Mouse (Mus musculus) right cerebral cortex, adult 2 months (tissue): Measurements from ENCODE around the gene Mt2.

Experiments
- DNase-seq, 2 experiments: peaks; one replicate each; pipeline ENCODE4 v3.0.0; 2021 to 2022; ENCODE audit warnings: low spot score in 2 of 2

The Mt2 gene

DNA sequence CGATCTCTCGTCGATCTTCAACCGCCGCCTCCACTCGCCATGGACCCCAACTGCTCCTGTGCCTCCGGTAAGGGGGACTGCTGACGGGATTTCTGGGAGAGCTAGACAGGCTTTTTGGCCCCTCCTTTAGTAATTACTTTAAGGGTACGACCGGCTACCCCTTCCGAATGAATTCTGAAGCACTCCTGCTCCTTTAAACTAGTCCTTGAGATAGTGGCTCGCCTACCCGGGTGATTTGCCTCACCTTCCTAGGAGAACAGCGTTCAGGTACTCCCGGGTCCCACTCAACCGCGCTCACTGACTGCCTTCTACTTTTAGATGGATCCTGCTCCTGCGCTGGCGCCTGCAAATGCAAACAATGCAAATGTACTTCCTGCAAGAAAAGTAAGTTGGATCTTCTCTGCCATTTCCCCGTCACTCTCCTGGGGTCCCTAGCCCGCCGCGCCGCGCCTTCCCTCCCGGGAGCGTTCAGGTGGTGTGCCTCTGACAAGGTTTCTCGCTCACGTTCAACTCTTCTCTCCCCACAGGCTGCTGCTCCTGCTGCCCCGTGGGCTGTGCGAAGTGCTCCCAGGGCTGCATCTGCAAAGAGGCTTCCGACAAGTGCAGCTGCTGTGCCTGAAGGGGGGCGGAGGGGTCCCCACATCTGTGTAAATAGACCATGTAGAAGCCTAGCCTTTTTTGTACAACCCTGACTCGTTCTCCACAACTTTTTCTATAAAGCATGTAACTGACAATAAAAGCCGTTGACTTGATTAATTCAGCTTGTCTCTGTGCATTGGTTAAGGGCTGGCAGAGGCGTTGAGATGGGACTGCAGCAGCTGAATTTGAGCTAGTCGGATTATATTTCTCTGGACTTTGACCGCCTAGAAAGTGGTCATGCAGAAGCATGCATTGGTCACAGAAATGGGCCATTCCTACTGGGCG is 607 bp downstream of the Mt2 start:
- no peak for DNase-seq

DNA sequence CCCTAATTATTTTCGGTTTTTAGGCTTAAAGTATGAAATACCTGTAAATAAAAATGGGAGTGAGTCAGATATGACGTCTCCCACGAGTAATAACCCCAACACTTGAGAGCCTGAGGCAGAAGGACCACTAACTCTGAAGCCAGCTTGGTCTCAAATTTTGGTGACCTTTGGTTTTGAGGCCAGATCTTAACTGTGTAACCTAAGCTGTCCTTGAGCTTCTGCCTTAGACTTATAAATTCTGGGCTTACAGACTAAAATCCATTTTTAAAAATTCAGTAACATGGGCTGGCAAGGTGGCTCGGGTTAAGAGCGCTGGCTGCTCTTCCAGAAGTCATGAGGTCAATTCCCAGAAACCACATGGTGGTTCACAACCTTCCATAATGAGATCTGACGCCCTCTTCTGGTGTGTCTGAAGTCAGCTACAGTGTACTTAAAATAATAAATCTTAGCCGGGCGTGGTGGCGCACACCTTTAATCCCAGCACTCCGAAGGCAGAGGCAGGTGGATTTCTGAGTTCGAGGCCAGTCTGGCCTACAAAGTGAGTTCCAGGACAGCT is 1.5 kb downstream of the Mt2 start:
- DNase-seq: no peak

DNA sequence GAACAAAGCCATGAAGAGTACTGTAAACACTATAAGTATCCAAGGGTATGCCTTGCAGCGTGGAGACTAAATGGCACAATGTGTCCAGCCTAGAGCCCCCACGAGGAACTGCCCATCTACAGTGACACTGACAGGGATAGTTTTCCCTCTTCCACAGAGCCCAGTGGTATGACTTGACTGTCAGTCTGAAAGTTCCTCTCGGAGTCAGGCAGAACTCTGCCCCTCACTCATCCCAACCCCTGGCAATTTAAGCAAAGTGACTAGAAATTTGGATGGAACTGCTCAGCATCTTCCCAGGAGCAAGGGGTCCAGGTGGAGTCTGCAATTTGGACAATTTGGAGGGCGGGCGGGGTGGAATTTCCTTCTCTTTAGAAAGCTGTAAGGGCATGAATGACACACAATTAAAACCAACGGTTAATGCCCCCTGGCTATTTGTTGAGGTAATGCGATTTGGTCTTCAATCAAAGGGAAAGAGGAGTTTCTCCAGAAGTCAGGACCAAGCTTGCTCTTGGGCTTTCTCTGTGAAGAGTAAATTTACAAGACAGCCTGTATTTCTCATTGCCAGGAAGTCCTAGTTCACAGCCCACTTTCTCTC is 2.3 kb downstream of the Mt2 start:
- no peak for DNase-seq

DNA sequence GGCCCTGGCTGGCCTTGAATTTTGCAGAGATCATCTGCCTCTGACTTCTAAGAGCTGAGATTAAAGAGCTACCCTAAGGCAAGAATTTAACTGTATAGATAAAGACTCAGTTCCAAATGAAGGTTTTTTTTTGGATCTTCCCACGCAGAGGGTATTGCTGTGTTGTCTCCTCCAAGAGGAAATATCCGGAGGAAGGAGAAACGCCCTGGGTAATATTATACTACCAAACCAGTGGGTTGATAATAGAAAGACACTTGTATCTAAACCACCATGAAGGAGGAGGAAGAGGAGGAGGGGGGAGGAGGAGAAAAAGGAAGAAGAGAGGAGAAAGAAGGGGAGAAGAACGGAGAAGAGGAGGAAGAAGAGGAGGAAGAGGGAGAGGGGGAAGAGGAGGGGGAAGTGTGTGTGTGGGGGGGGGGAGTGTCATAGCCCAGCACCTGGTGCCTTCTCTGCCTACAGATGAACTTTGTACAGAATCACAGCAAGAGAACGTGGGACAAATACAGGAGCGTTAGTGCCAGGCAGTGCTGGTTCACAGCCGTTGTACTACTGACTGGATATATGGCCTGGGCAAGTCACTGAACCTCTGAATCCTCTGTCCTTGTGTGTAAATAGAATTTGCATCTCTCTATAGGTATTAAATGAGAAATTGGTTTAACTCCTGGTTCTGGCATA is 5.4 kb downstream of the Mt2 start:
- no peak for DNase-seq

DNA sequence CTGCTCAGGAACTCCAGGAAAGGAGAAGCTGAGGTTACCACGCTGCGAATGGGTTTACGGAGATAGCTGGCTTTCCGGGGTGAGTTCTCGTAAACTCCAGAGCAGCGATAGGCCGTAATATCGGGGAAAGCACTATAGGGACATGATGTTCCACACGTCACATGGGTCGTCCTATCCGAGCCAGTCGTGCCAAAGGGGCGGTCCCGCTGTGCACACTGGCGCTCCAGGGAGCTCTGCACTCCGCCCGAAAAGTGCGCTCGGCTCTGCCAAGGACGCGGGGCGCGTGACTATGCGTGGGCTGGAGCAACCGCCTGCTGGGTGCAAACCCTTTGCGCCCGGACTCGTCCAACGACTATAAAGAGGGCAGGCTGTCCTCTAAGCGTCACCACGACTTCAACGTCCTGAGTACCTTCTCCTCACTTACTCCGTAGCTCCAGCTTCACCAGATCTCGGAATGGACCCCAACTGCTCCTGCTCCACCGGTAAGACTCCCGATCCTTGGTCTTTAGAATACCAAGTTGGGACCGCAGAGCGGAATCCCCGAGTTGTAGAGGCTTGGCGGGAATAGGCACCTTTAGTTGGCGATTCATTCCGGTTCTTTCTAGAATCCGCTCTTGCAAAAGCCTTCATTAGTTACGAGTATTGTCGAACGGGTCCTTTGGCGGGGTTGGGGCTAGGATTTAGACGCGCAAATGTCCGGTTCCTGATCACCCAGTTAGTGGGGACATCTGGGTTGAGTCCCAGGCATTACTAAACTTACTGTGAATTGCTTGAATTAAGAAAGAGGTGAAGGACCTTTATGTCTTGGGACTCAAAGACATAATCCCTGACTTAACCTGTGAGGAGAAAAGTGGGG is 6.6 kb downstream of the Mt2 start, which contains the start of gene Mt1:
Gene Mt1, plus strand, starts transcription at position 226 of the 856 bp plus-strand sequence.
- peak; percentile 85 for DNase-seq

DNA sequence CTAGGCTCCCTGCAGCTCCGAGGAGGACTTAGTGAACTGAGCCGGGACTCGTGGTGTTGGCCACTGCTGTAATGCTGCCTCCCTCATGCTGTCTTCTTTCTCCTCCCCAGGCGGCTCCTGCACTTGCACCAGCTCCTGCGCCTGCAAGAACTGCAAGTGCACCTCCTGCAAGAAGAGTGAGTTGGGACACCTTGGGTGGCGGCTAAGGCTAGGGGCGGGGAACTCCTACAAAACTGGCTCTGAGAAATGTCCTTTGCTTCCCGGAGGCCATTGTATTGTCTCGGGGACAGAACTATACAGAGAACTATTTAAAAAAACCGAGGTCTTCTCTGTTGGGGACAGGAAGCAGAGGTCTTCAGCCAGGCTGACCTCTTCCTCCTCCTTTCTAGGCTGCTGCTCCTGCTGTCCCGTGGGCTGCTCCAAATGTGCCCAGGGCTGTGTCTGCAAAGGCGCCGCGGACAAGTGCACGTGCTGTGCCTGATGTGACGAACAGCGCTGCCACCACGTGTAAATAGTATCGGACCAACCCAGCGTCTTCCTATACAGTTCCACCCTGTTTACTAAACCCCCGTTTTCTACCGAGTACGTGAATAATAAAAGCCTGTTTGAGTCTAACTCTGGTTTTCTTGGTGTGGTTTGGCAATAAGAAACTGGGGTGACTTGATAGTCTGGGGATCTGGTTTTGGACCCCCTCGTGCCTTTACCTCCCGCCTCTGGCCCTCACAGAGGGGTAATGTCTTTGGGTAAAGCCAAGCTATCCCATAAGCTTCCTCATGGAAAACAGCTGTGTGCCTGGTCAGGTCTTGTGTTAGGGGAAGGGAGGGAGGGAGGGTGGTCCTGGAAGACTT is 7.5 kb downstream of the Mt2 start:
- DNase-seq: no peak

DNA sequence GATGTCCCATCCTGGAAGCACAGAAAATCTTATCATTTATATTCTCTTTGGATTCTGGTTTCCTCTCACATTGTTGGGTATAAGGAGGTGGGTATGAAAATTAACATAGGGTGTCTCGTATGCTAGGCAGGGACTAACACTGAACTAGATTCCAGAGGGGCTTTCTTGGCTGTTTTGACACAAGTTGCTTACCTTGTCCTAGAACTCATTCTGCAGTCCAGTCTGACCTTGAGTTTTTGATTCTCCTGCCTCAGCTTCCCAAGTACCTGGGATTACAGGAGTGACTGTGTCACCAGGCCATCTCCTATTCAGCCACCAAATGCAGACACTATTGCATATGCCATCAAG is 8.1 kb downstream of the Mt2 start:
- DNase-seq: no peak

DNA sequence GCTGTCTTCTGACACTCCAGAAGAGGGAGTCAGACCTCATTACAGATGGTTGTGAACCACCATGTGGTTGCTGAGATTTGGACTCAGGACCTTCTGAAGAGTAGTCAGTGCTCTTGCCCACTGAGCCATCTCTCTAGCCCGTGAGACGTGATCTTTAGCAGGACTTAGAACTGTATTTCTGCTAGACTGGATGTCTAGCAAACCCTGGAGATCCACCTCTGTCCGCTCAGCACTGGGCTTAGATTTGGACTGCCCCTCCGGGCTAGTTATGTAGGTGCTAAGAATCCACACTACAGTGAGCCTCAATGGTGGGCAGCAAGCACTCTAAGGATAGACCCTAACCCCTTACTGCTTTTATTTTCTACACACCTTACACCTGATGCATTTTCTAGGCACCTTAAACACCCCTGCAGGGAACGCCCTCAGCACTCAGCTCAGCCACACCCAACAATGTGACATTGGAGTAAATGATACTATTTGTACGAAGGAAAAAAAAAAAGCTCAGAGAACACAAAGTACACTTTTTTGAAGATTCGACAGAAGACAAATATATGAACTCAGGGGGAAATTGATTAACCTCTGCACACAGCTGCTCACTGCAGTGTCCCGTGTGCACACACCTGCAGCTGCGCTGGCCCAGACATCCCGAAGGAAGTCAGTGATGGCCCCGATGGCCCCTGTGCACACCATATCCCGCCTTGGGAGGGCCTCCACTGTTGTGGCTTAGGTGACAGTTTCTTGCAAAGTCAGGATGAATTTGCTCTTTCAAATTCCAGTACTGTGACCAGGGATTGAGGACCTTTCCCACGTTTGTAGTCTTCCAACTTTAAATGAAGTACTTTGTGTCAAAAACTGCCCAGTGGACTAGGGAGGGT is 9.8 kb downstream of the Mt2 start:
- DNase-seq: no peak

DNA sequence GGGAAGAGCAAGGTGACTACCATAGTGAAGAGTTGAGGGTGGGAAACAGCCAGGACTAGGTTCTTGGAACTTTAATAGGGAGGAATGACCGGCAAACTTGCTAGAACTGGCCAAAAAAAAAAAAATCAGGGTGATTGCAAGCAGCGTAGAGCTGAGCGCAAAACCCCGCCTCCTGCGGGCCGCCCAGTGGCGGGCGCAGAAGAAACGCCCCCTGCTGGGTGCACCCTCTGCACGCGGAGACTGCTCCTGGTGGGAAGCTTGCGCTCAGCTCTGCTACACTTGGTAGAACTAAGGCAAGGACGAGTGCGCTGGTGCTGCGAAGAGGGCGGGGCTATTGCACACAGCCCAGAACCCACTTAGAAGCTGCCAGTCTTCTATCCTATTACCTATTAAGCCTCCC is 10.7 kb downstream of the Mt2 start:
- peak; percentile 62 to 63 for DNase-seq

DNA sequence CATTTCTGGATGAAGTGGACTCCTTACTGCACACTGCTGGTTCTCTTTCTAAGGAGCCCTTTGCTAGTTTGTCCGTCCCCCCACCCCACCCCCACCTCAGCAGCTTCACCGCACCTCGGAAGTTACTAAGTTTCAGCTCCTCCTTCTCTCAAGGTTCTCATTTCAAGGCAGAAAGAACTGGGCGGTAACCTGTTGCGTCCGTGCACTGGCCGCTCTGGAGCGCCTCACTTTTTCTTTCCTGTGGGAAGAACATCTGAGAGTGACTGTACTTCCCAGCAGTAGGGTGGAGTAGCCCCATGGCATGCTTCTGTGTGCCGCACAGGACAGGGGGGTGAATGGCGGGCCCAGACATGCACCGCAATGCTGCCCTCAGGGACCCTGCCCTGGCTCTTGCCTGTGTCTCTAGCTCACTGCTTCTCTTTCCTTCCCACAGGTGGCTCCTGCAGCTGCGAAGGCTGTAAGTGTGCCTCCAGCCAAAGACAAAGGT is 11.9 kb downstream of the Mt2 start:
- no peak for DNase-seq

DNA sequence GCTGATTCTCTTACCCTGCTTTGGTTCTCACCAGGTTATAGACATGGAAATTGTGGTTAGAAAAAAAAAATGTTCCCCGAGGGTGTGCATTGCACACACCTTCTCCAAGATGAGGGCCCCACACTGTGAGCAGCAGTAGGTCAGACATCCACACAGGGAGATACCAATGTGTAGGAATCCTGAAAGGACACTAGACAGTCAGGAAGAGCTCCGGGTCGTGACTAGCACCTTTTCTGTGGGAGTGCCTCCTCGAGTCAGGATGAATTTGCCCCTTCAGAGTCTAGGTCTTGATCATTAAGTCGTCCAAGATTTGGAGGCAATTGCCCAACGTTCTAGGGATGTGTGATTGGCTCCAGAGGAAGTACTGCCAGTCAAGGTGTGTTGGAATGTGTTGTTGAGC is 13.3 kb downstream of the Mt2 start:
- no peak for DNase-seq

DNA sequence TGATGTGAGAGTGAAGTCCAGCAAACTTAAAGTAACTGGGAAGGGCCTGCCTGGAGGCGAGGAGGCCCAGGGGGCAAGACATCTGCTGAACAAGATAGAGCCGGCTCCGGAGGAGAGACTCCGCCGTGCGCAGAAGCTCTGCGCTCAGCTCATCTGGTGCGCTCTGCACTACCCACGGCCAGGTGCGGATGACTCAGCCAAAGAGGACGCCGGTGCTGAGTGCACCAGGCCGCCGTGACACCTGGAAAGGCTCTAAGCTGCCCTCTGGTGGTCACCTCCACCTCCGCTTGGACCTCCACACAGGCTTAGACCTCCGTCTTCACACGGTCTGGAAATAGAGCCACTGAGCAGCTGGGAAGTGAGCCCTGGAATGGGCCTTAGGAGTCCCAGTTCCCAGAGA is 14.1 kb downstream of the Mt2 start:
- DNase-seq: no peak

DNA sequence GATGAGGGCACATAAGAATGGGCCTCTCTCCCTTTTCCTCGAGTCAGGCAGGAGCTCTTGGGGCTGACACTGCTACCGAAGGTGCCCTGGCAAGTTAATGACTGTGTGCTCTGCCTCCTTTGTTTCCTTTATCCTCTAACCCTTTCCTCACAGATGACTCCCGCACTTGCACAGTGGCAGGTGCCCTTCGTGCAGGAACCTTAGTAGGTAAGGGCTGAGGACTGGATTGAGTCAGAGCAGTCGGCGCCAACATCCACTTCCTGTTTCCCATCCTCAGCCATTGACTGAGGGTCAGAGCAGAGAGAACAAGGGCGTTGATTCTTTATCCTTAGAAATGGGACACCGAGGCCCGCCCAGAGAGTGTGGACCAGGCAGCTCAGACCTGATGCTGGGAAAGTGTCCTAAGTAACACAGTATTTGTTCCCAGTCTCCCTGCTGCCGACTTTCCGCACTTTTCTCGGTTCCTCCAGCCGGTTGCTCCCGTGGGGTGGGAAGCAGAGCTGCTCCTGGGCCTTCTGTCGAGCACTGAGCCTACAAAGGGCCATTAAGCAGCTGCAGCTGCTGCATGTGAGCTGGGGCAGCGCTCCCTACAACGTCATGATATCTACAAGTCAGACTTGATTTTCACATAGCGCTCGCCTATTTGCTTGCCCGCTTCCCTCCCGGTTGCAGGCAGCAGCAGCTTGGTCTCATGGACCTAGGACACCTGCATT is 15.0 kb downstream of the Mt2 start:
- no peak for DNase-seq

DNA sequence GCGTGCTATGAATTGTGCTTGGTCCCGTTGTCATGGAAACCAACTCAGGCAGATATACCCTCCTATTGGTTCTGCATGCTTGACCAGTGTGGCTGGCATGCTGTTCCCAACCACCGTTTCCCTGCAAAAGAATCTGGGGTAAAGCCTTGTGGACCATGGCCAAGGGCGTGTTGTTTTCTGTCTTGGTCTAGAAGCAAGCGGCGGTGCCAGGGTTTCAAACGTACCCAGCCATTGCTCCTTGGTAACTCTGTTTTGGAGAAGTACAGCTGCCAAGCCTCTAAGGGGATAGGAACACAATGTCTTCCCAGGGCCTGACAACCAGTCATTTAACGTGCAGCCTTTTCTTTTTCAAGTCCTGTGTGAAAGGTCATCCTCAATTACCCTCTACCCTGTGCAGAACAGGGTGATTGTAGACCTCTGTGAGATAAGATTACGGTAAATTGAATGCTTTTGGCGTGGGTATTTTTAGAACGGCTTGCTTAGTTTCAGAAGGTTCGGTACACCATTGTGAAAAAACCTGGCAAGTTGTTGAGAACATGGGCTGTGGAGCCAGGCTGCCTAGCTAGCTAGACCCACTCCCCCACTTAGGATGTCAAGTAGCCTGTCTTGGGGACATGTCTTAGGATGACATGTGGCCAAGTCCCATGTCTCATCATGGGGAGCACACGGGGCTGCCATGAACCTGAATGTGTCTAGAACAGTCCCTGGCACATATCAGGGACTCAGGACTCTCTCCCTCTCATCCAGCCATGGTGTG is 17.0 kb downstream of the Mt2 start:
- peak in 1 of 2 experiments; percentile 69 for DNase-seq

DNA sequence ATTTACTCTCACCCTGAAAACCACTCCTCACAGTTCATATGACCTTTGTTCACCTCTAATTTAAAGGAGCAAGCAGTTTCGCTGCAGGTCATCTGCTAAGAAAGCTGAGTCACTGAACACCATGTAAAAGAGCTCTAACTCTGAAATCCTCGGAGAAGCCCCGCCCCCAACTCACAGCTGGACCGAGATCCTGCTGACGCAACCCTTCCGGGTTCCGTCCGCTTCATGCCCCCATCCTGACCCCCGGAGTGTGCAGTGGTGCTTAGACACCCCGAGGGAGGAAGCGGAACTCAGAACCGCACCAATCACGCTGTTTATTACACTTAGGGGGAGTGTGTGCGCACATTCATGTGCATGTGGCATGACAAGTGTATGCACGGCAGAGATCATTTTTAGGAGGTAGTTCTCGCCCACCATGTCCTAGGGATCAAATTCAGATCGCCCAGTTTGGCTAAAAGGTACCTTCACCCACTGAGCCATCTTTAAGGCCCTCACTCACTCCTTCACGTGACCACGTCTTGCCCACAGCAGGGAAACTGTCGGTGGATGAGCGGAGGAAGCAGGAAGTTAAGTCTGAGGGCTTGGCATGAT is 18.7 kb downstream of the Mt2 start:
- DNase-seq: no peak

DNA sequence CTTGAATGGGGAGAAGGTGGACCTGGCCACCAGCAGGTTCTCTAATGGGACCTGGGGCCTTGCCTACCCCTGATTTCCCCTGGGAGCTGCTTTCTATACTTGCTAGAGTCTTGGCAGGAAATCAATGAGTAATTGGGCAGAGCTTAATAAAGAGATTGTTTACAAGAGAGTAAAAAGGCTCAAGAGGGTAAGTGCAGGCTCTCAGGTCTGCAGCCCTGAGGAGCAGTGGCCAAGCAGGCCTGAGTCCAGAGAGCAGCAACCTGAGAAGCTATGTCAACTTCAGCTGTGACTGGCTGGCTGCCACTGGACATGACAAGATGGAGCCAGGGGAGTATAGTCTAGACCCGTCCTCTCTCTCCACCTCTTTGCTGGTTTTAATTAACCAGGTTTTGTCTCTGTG is 20.5 kb downstream of the Mt2 start:
- DNase-seq: no peak

DNA sequence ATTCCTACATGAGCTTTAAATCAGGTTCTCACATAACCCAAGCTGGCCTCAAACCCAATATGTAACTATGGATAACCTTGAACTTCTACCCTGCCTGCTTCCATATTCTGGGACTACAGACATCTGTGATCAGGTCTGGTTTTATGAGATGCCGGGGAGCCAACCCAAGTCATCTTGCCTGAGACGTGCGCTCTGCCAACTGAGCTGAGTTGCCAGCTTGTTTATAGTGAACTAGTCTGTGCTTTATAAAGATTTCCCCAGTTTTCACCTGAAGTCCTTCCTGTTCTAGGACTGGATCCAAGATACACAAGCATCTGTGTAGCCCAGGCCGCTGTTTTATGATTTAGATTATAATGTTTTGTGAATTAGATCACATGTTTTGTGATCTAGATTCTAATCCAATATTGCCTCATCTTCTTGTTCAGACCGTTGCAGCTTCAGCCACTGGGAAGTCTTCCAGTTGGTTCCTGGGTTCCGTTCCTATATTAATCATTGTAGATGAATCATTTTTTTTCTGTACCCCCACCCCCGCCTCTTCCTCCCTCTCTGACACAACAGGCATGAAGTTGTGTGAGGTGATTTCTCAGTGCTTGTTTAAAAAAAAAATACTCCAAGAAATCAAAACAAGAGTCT is 22.2 kb downstream of the Mt2 start:
- DNase-seq: peak in 1 of 2 experiments; percentile 48
